Mouse (Mus musculus): ENCODE measurements around the gene Lama5.

DNA sequence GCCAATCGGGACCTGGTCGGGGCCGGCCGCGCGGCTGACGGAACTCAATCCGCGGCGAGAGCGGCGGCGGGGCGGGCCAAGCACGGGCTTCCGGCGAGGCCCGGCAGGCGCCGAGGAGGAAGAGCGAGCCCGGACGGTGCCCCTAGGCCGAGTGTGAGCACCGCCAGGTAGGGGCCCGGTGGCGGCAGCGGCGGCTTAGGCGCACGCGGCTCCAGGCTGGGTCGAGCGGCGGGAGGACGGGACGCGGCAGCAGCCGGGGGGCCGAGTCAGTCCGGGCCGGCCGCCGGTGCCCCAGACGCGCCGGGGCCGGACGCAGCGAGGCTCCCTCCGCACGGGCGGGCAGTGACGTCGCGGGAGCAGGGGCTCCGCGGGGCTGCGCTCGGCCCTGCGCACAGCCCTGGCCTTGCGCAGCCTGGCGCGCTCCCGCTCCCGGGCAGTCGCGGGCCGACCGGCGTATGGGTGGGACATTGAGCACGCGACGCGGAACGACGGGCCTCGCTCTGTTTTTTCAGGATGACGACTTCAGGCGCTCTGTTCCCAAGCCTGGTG, 54.1 kb downstream of the Lama5 start:
- TF ChIP-seq CTCF (IDR thresholded peaks at IDR 0.05) (no peak), EP300 (IDR thresholded peaks at IDR 0.05) (no peak)
